Mouse (Mus musculus) stomach, embryonic 14.5 days (tissue): ENCODE data around the gene Pipox. TPM values are rescaled to one million over a fixed set of nuclear protein-coding genes. Genes with fewer than 3 reads are reported as not detected.
A peak's percentile ranks its signal among the peaks of the same experiment; 100 is the strongest.

Experiments used
- ATAC-seq: fragments of 200-750 bp; cut with Nextera tagmentation; 2 replicates; pipeline ENCODE4 v1.8.0; 2017; ENCODE audit warnings: low read depth, moderate TSS enrichment; ENCODE audit not compliant: insufficient number of reproducible peaks, insufficient read depth, low FRiP score
- H3K27ac ChIP-seq: fragments of 300-500 bp; sonication (generic); 2 replicates; pipeline ENCODE4 v1.5.1; 2014; ENCODE audit warnings: mild to moderate bottlenecking, low read length, moderate library complexity, mixed read lengths
- H3K27me3 ChIP-seq: fragments of 300-500 bp; sonication (generic); 2 replicates; pipeline ENCODE4 v1.6.1; 2014; ENCODE audit warnings: low read length, control low read depth, mixed read lengths; ENCODE audit not compliant: control insufficient read depth, insufficient read depth
- H3K36me3 ChIP-seq: fragments of 300-500 bp; sonication (generic); 2 replicates; pipeline ENCODE4 v1.6.1; 2014; ENCODE audit warnings: mild to moderate bottlenecking, control low read depth, low read length, moderate library complexity, mixed read lengths; ENCODE audit not compliant: control insufficient read depth, insufficient read depth
- H3K4me1 ChIP-seq: fragments of 300-500 bp; sonication (generic); 2 replicates; pipeline ENCODE4 v1.6.1; 2014; ENCODE audit warnings: low read length, control low read depth, mixed read lengths; ENCODE audit not compliant: control insufficient read depth, insufficient read depth
- H3K4me2 ChIP-seq: fragments of 300-500 bp; sonication (generic); replicated peaks from 2 replicates; pipeline ENCODE4 v1.6.1; 2014; ENCODE audit warnings: low read depth, low read length, control low read depth
- H3K4me3 ChIP-seq: fragments of 300-500 bp; sonication (generic); 2 replicates; pipeline ENCODE4 v1.5.1; 2014; ENCODE audit warnings: low read depth, low read length, control low read depth
- H3K9ac ChIP-seq: fragments of 300-500 bp; sonication (generic); replicated peaks from 2 replicates; pipeline ENCODE4 v1.6.1; 2014; ENCODE audit warnings: low read depth, mild to moderate bottlenecking, control low read depth, low read length, moderate library complexity, mixed read lengths
- H3K9me3 ChIP-seq: fragments of 300-500 bp; sonication (generic); 2 replicates; pipeline ENCODE4 v1.6.1; 2016; ENCODE audit warnings: low read depth, low read length, control low read depth; ENCODE audit not compliant: control insufficient read depth
- WGBS: fragments of 180-500 bp; shearing (Covaris S2); extraction: QIAGEN DNeasy Blood & Tissue Kit; methylation state at CpG from one replicate; pipeline ENCODE4 v1.1.7; 2014; 5-methylcytosine and 5-hydroxymethylcytosine counted together
- polyA plus RNA-seq: library from polyadenylated mRNA; unstranded; fragments of >200 nt; fragmentation: Nextera tagmentation; extraction: Ambion mirVana; gene quantifications from 2 replicates; pipeline ENCODE4 v1.2.1, GENCODE M21; 2014

Pipox gene
- polyA plus RNA-seq, 1 experiment from 2014 or later = 13.4 TPM

DNA sequence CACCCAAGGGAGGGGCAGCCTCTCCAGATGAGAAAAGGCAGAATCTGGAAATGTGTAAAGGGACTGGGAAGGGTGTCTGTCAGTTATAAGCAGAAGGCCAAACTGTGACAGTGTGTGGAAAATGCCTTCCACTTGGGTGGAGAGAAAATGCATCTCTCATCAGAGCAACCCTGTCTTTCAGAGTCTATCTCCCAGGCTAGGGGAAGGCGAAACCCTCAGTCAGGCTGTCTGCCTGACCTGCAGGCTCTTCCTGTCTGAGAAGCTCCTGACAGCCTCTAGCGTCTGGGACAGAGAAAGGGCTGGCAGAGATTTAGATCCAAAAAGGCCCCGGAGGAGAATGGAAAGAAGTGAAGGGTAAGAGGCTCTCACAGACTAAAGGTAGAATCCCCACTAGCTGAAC lies 9.9 kb upstream of the Pipox start:
- ATAC-seq = no peak
- Histone ChIP-seq H3K27me3 (no peaks in the 10 kb centered on the region), H3K4me3 (no peak overlapping the region), H3K9me3 (no peaks in the 10 kb centered on the region), H3K27ac (no peak overlapping the region), H3K4me1 (peaks cover 10% of the 10 kb centered on the region), H3K4me2 (no peak overlapping the region), H3K36me3 (no peaks in the 10 kb centered on the region), H3K9ac (no peak overlapping the region)
- 21% methylated on average over 3 of the region's 3 CpGs for WGBS

DNA sequence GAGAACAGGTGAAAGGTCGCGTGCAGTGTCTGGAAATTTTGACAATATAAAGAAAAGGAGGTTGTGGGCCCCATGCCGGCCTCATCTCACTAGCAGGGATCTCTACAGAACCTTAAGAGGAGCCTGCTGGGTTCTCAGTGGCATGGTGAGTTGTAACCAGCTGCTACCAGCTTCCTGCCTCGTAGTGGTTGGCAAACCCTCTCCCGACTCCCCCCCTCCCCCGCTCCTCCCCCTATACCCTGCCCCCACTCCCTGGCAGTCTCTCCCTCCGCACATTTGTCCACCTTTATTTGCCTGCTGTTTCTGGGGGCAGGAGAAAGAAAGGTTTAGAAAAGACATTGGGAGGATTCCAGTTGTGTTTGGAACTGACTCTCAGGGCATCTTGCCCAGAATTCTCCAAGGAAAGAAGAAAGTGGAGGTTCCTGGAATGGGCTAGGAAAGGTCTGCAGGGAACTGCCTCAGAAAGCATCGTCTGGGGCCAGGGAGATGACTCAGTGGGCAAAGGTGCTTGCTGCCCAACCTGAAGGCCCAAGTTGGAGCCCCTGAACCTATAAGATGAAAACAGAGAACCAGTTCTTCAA lies 8.0 kb upstream of the Pipox start:
- no peak for ATAC-seq

DNA sequence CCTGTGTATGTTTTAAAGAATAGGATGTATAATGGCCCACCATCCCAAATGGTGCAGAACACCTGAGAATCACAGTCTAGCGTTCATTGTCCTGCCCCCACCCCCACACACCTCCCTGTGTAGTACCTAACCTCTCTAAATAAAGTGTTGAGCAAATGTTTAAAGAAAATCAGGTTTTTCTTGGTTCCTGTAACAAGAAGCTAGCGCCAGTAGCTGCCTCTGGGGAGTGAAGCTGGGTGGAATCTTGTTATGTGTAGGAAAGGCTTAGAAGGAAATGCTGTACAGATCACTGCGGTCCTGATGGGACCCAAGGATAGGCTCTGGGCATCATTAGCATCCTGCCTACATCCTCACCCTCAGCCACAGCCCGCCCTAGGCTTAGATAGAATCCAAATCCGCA lies 7.5 kb upstream of the Pipox start:
- 43% methylated on average over 5 of the region's 5 CpGs for WGBS
- no peak overlapping the region for H3K9ac ChIP-seq
- ATAC-seq = peak; percentile 53; the same call in 1 of the 2 replicates
- H3K27ac ChIP-seq = peak overlapping the region; percentile 61
- H3K4me2 ChIP-seq = 0 out of 2 replicates have a peak overlapping the region, but pooled peaks have one; percentile 14
- H3K4me1 ChIP-seq = peaks cover 20% of the 10 kb centered on the region
- H3K36me3 ChIP-seq = no peaks in the 10 kb centered on the region
- H3K9me3 ChIP-seq = no peaks in the 10 kb centered on the region
- no peak overlapping the region for H3K4me3 ChIP-seq
- H3K27me3 ChIP-seq = peaks cover 6% of the 10 kb centered on the region; the same call in 1 of the 2 replicates

More for the DNA sequence above, 8.0 kb upstream of the Pipox start:
- peaks cover 16% of the 10 kb centered on the region for H3K4me1 ChIP-seq
- H3K27me3 ChIP-seq = peaks cover 6% of the 10 kb centered on the region; the same call in 1 of the 2 replicates
- H3K4me3 ChIP-seq = no peak overlapping the region
- H3K9ac ChIP-seq = no peak overlapping the region
- H3K36me3 ChIP-seq = no peaks in the 10 kb centered on the region
- peak overlapping the region; percentile 61 for H3K27ac ChIP-seq
- H3K4me2 ChIP-seq = 0 out of 2 replicates have a peak overlapping the region, but pooled peaks have one; percentile 14
- WGBS = 37% methylated on average over 8 of the region's 8 CpGs
- H3K9me3 ChIP-seq = no peaks in the 10 kb centered on the region

DNA sequence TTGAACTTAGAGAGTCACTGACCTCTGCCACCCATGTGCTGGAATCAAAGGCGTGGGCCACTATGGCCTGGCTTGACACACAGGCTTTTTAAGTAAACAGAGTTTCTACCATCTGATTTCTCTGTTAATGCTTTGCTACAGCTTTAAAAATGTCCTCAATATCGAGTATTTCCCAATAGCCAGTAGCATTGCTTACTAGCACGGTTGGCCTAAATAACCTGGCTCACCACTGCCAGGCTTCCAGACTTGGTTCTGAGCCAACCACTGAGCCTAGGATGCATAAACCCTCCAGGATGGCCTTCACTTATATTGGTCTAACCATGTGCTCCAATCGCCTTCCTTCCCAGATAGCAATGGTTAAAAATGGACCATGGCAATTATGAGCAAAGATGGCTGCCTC lies 6.8 kb upstream of the Pipox start:
- peaks cover 20% of the 10 kb centered on the region for H3K4me1 ChIP-seq
- ATAC-seq = no peak
- 81% methylated on average over 4 of the region's 4 CpGs for whole genome bisulfite sequencing
- no peaks in the 10 kb centered on the region for H3K36me3 ChIP-seq
- no peak overlapping the region for H3K4me3 ChIP-seq
- H3K4me2 ChIP-seq = no peak overlapping the region
- peak overlapping the region; percentile 11; the same call in 1 of the 2 replicates for H3K27ac ChIP-seq
- peaks cover 6% of the 10 kb centered on the region; the same call in 1 of the 2 replicates for H3K27me3 ChIP-seq
- H3K9me3 ChIP-seq = no peaks in the 10 kb centered on the region
- H3K9ac ChIP-seq = no peak overlapping the region

DNA sequence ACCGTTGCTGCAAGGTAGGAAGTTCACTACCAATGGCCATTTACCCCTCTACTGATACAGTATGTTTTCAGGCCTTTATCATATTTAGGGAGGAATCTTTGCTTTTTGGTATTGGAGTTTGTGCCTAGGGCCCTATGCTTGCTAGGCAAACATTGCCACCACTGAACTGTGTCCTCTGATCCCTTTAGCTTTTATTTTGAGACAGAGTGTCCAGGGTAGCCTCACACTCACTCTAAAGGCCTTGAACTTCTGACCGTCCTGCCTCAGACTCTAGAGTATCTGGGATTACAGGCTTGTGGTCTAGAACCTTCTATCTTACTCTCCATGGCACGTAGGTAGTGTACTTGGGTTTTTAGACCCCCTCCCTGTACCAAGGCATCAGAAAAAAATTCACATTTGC lies 6.3 kb upstream of the Pipox start:
- Histone ChIP-seq H3K4me2 (no peak overlapping the region), H3K4me3 (no peak overlapping the region), H3K27me3 (peaks cover 6% of the 10 kb centered on the region; the same call in 1 of the 2 replicates), H3K36me3 (no peaks in the 10 kb centered on the region), H3K9ac (no peak overlapping the region), H3K9me3 (no peaks in the 10 kb centered on the region), H3K27ac (no peak overlapping the region), H3K4me1 (peaks cover 20% of the 10 kb centered on the region)
- 84% methylated on average over 3 of the region's 3 CpGs for WGBS
- ATAC-seq = no peak

DNA sequence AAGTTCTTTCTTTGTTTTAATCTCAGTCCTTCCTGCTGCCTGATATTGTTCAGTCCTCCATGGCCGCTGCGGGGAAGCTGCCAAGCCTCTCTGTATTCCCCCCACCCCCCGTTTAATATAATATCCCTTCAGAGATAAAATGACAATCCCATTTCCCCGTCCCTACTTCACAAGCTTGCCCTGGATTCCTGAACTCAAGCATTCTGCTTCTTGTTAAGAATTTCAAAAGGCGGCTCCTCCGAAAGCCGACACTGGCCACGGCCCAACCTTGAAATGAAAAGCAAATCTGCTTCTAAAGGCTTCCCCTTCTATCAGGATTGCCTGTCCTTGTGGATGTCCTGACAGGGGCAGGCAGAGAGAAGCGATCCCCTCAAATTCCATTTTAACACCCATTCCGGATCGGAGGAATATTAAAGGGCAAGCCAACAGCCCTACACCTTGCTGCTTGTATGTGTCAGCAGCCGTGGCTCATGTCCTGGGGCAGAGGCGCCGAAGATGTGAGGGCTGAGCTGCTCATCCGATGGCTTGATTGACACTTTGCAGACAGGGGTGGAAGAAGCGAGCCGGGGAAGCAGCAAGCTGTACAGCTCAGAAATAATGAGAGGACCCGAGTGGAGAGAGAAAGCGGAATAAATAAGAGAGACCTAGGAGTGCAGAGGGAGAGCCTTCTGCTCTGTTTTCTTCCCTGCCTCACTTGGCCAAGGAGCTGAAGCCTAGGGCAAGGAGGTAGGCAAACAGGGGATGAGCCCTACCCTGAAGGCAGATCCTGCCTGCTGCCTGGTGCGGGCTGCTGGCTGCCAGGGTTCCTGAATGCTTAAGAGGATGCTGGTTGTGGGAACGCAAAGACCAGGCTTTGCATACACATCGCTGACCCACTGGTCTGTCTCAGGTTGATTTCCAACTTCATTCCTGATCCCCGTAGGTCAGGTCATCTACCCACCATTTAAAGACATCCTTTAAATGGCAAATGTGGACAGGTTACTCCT lies 3.2 kb upstream of the Pipox start:
- ATAC-seq = no peak
- H3K4me2 ChIP-seq = 0 out of 2 replicates have a peak overlapping the region, but pooled peaks have one; percentile 11
- H3K9ac ChIP-seq = no peak overlapping the region
- H3K27me3 ChIP-seq = peaks cover 6% of the 10 kb centered on the region; the same call in 1 of the 2 replicates
- WGBS = 25% methylated on average over 23 of the region's 23 CpGs
- H3K9me3 ChIP-seq = no peaks in the 10 kb centered on the region
- no peak overlapping the region for H3K4me3 ChIP-seq
- H3K27ac ChIP-seq = no peak overlapping the region
- peaks cover 38% of the 10 kb centered on the region for H3K4me1 ChIP-seq
- no peaks in the 10 kb centered on the region for H3K36me3 ChIP-seq

DNA sequence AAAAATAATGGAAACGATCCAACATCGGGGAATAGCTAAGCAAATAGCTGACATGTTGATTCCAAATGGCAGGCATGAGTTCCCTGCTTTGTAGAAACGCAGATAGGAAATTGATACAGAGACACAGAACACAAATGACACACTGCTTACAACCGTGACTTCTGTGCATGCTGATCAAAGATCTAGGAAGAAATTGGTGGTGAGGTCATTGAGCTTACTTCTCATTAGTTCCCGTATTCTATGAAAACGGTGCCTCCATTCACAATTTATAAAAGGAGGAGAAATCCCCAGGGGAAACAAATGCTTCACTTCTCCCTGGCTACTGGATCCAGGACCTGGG lies 2.6 kb upstream of the Pipox start:
- no peak overlapping the region for H3K4me2 ChIP-seq

DNA sequence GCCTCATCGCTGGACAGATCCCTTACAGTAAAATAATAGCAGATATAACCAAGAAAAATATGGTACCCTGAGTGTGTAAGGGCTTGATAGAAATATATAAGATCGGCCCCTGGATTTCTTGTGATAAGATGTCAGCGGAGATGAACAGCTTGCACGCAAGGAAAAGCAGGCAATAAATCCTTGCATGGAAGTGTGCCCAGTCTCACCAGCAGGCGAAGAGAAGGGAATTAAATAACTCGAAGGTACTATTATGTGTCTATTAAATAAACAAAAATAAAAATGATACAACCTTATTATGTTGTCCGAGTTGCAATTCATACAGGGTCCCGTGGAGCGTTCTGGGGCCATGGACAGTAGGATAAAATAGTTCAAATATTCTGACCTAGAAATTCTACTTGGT lies 2.1 kb upstream of the Pipox start:
- no peaks in the 10 kb centered on the region for H3K36me3 ChIP-seq
- H3K27ac ChIP-seq = no peak overlapping the region
- ATAC-seq = no peak
- peaks cover 29% of the 10 kb centered on the region for H3K4me1 ChIP-seq
- peaks cover 6% of the 10 kb centered on the region; the same call in 1 of the 2 replicates for H3K27me3 ChIP-seq
- no peaks in the 10 kb centered on the region for H3K9me3 ChIP-seq
- no peak overlapping the region for H3K9ac ChIP-seq
- no peak overlapping the region for H3K4me3 ChIP-seq
- H3K4me2 ChIP-seq = no peak overlapping the region
- WGBS = 76% methylated on average over 9 of the region's 9 CpGs

More for the DNA sequence above, 2.6 kb upstream of the Pipox start:
- ATAC-seq = no peak
- Histone ChIP-seq H3K9ac (no peak overlapping the region), H3K36me3 (no peaks in the 10 kb centered on the region), H3K9me3 (no peaks in the 10 kb centered on the region), H3K27ac (no peak overlapping the region), H3K4me3 (no peak overlapping the region), H3K27me3 (peaks cover 6% of the 10 kb centered on the region; the same call in 1 of the 2 replicates), H3K4me1 (peaks cover 31% of the 10 kb centered on the region)
- WGBS = 58% methylated on average over 6 of the region's 6 CpGs
